Mouse (Mus musculus): ENCODE results near the gene Fgfr2. TPM values are rescaled to one million over a fixed set of nuclear protein-coding genes. Genes with fewer than 3 reads are reported as not detected.

Gene Fgfr2
- total and polyA plus RNA-seq, 2 experiments from 2014 or later: 12.1 to 32.6 TPM

DNA sequence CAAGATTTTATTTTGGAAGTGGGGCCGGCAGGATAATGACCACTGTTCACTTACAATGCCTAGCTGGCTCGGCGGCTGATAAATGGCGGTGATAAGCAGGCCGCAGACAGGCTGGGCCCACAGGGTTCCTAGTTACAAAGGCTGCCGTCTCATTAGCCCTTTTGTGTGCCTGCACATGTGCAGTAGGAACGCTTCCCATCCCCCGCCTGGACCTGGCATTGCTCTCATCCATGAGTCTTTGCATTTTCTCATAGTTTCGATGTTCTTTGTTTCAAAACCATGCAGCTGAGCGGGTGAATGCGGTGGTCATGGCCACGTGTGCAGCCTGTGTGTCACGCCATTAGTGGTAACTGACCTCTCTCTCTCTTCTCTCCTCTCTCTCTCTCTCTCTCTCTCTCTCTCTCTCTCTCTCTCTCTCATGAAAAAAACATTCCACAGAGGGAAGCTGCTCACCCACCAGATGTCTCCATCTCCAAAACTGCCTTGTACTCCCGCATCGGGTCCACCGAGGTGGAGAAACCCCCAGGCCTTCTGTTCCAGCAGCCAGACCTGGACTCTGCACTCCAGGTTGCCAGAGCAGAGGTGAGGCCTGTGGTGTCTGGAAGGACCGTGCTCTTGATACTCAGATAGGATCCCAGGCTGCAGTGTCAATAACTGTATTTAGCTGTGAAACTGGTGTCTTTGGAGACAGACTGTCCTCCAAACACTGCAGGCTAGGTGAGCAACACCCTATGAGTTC is 2372.2 kb downstream of the Fgfr2 start:
- ATAC-seq (ENCODE audit: low FRiP score) (peak; percentile 12; the same call in 1 of the 2 replicates), DNase-seq (ENCODE audit: low spot score) (peak; percentile 66)
- Histone ChIP-seq H3K9me3 (ENCODE audit: low read length) (no peaks in the 10 kb centered on the region), H3K27me3 (ENCODE audit: insufficient read depth, low read length) (no peaks in the 10 kb centered on the region), H3K4me1 (ENCODE audit: insufficient read depth, low read length) (peaks cover 8% of the 10 kb centered on the region; the same call in 1 of the 2 replicates), H3K27ac (ENCODE audit: low read depth, low read length) (peak overlapping the region; percentile 48), H3K4me2 (ENCODE audit: low read depth, low read length, poor library complexity, severe bottlenecking) (no peak overlapping the region), H3K4me3 (ENCODE audit: low read depth, low read length) (no peak overlapping the region), H3K9ac (replicated peaks; ENCODE audit: low read length, poor library complexity, severe bottlenecking) (no peak overlapping the region), H3K36me3 (ENCODE audit: insufficient read depth, low read length) (peaks cover 41% of the 10 kb centered on the region)
- TF ChIP-seq CTCF (IDR thresholded peaks at IDR 0.05): no peak
- WGBS: 14% methylated on average over 17 of the region's 17 CpGs

- no peak overlapping the region for H3K9ac ChIP-seq (replicated peaks; ENCODE audit: low read length, poor library complexity, severe bottlenecking)
- no peak overlapping the region for H3K4me3 ChIP-seq (ENCODE audit: low read depth, low read length)
- no peak for ATAC-seq (ENCODE audit: low FRiP score)
- H3K9me3 ChIP-seq (ENCODE audit: low read length): no peaks in the 10 kb centered on the region
- peaks cover 8% of the 10 kb centered on the region; the same call in 1 of the 2 replicates for H3K4me1 ChIP-seq (ENCODE audit: insufficient read depth, low read length)
- H3K4me2 ChIP-seq (ENCODE audit: low read depth, low read length, poor library complexity, severe bottlenecking): no peak overlapping the region
- peaks cover 50% of the 10 kb centered on the region for H3K36me3 ChIP-seq (ENCODE audit: insufficient read depth, low read length)
- WGBS: 91% methylated on average over 4 of the region's 4 CpGs
- TF ChIP-seq CTCF (IDR thresholded peaks at IDR 0.05): no peak; the same call in 1 of the 2 replicates
- DNase-seq (ENCODE audit: low spot score): no peak
- H3K27me3 ChIP-seq (ENCODE audit: insufficient read depth, low read length): no peaks in the 10 kb centered on the region
- H3K27ac ChIP-seq (ENCODE audit: low read depth, low read length): no peak overlapping the region
These were observed 2374.0 kb downstream of the Fgfr2 start for GRCm38 (mm10) chr7:130749165-130749564.

- 84% methylated on average over 9 of the region's 9 CpGs for WGBS
- H3K4me3 ChIP-seq (ENCODE audit: low read depth, low read length): no peak overlapping the region
- no peaks in the 10 kb centered on the region for H3K4me1 ChIP-seq (ENCODE audit: insufficient read depth, low read length)
- H3K36me3 ChIP-seq (ENCODE audit: insufficient read depth, low read length): peaks cover 76% of the 10 kb centered on the region
- no peak for ATAC-seq (ENCODE audit: low FRiP score)
- H3K27me3 ChIP-seq (ENCODE audit: insufficient read depth, low read length): no peaks in the 10 kb centered on the region
- no peak overlapping the region for H3K27ac ChIP-seq (ENCODE audit: low read depth, low read length)
- TF ChIP-seq CTCF (IDR thresholded peaks at IDR 0.05): no peak
- DNase-seq (ENCODE audit: low spot score): no peak
- no peaks in the 10 kb centered on the region for H3K9me3 ChIP-seq (ENCODE audit: low read length)
- no peak overlapping the region for H3K4me2 ChIP-seq (ENCODE audit: low read depth, low read length, poor library complexity, severe bottlenecking)
- no peak overlapping the region for H3K9ac ChIP-seq (replicated peaks; ENCODE audit: low read length, poor library complexity, severe bottlenecking)
These were observed 2379.7 kb downstream of the Fgfr2 start for GRCm38 (mm10) chr7:130743239-130744025.

DNA sequence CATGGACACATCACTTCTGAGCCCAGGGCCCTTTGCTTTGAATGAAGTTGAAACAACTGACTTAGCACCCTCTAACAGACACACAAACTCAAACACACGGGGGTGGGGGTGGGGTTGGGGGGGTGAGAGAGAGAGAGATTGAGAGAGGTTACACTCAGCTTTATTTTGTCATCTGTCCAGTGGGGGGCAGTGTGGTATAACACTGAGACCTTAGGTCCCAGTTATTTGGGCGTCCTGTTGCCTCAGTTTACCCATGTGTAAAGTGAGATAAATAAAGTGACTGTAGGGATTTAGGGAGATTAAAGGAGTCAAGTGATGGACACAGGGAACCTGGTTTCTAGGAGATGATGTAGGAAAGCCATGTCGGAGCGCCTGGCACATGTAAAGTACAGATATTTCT is 2382.1 kb downstream of the Fgfr2 start:
- no peaks in the 10 kb centered on the region for H3K4me1 ChIP-seq (ENCODE audit: insufficient read depth, low read length)
- no peaks in the 10 kb centered on the region for H3K27me3 ChIP-seq (ENCODE audit: insufficient read depth, low read length)
- no peak for ATAC-seq (ENCODE audit: low FRiP score)
- H3K9me3 ChIP-seq (ENCODE audit: low read length): no peaks in the 10 kb centered on the region
- 88% methylated on average over 4 of the region's 4 CpGs for WGBS
- peaks cover 77% of the 10 kb centered on the region for H3K36me3 ChIP-seq (ENCODE audit: insufficient read depth, low read length)
- no peak overlapping the region for H3K4me2 ChIP-seq (ENCODE audit: low read depth, low read length, poor library complexity, severe bottlenecking)
- H3K27ac ChIP-seq (ENCODE audit: low read depth, low read length): no peak overlapping the region
- peak; percentile 53 for TF ChIP-seq CTCF (IDR thresholded peaks at IDR 0.05)
- DNase-seq (ENCODE audit: low spot score): no peak
- H3K4me3 ChIP-seq (ENCODE audit: low read depth, low read length): no peak overlapping the region
- no peak overlapping the region for H3K9ac ChIP-seq (replicated peaks; ENCODE audit: low read length, poor library complexity, severe bottlenecking)

DNA sequence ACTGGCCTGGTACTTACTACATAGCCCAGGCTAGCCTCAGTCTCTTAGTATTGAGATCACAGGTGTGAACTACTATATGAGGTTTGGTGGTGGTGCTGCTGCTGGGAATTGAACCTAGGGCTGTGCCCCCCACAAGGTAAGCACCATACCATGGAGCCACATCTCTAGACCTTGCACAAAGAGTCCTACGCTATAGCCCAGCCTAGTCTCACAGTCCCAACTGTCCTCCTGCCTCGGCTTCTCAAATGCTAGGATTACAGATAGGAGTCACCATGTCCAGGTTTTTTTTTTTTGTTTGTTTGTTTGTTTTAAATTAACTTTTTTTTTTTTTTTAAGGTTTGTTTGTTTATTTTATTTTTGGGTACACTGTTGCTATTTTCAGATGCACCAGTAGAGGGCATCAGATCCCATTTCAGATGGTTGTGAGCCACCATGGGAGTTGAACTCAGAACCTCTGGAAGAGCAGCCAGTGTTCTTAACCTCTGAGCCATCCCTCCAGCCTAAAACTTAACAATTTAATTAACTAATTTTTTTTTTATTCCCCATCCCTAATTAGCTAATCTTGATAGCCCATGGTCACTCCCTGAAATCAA is 2388.9 kb downstream of the Fgfr2 start:
- no peak for ATAC-seq (ENCODE audit: low FRiP score)
- Histone ChIP-seq H3K4me1 (ENCODE audit: insufficient read depth, low read length) (no peaks in the 10 kb centered on the region), H3K4me2 (ENCODE audit: low read depth, low read length, poor library complexity, severe bottlenecking) (no peak overlapping the region), H3K9me3 (ENCODE audit: low read length) (no peaks in the 10 kb centered on the region), H3K9ac (replicated peaks; ENCODE audit: low read length, poor library complexity, severe bottlenecking) (no peak overlapping the region), H3K4me3 (ENCODE audit: low read depth, low read length) (no peak overlapping the region), H3K36me3 (ENCODE audit: insufficient read depth, low read length) (peaks cover 46% of the 10 kb centered on the region), H3K27ac (ENCODE audit: low read depth, low read length) (no peak overlapping the region), H3K27me3 (ENCODE audit: insufficient read depth, low read length) (no peaks in the 10 kb centered on the region)
- 98% methylated on average over 2 of the region's 2 CpGs for WGBS
- peak; percentile 62 for TF ChIP-seq CTCF (IDR thresholded peaks at IDR 0.05)
- DNase-seq (ENCODE audit: low spot score): no peak

All from midbrain, postnatal 0 days (tissue).